Mouse (Mus musculus) cerebellum, adult 2 months (tissue): Measurements from ENCODE around the gene Ufsp2.
A peak's percentile ranks its signal among the peaks of the same experiment; 100 is the strongest.

ENCODE experiments used
- CTCF ChIP-seq: fragments of 200-500 bp; IDR thresholded peaks from 2 replicates; pipeline ENCODE4 v1.5.1; 2011; ENCODE audit warnings: low read depth, mild to moderate bottlenecking, control low read depth, low read length, moderate library complexity, borderline replicate concordance; ENCODE audit not compliant: insufficient read depth
- POLR2A ChIP-seq: fragments of 200-500 bp; IDR thresholded peaks from 2 replicates; pipeline ENCODE4 v1.6.1; 2011; ENCODE audit warnings: low read length, control low read depth, borderline replicate concordance; ENCODE audit not compliant: insufficient read depth

- TF ChIP-seq CTCF (peak; percentile 26; the same call in 1 of the 2 replicates), POLR2A (no peak)
Observed at GRCm38 (mm10) chr8:45994111-45994510, 18.8 kb downstream of the Ufsp2 start.
